Mouse (Mus musculus) midbrain, embryonic 13.5 days (tissue): ENCODE data around the gene Thsd7b. TPM values are rescaled to one million over a fixed set of nuclear protein-coding genes. Genes with fewer than 3 reads are reported as not detected.

Source experiments
- ATAC-seq: fragments of 200-750 bp; cut with Nextera tagmentation; 2 replicates; pipeline ENCODE4 v1.8.0; 2017; ENCODE audit warnings: mild to moderate bottlenecking, moderate TSS enrichment, moderate library complexity
- H3K27ac ChIP-seq: fragments of 300-500 bp; sonication (generic); 2 replicates; pipeline ENCODE4 v1.5.1; 2015; ENCODE audit warnings: inconsistent platforms, mild to moderate bottlenecking, moderate library complexity
- H3K27me3 ChIP-seq: fragments of 300-500 bp; sonication (generic); 2 replicates; pipeline ENCODE4 v1.6.1; 2015; ENCODE audit warnings: mild to moderate bottlenecking, inconsistent platforms
- H3K36me3 ChIP-seq: fragments of 300-500 bp; sonication (generic); 2 replicates; pipeline ENCODE4 v1.6.1; 2015; ENCODE audit warnings: mild to moderate bottlenecking, inconsistent platforms
- H3K4me1 ChIP-seq: fragments of 300-500 bp; sonication (generic); replicated peaks from 2 replicates; pipeline ENCODE4 v1.6.1; 2015; ENCODE audit warnings: inconsistent platforms
- H3K4me2 ChIP-seq: fragments of 300-500 bp; sonication (generic); replicated peaks from 2 replicates; pipeline ENCODE4 v1.6.1; 2015; ENCODE audit warnings: moderate library complexity, mild to moderate bottlenecking, inconsistent platforms
- H3K4me3 ChIP-seq: fragments of 300-500 bp; sonication (generic); replicated peaks from 2 replicates; pipeline ENCODE4 v1.5.1; 2015; ENCODE audit warnings: mild to moderate bottlenecking, inconsistent platforms
- H3K9ac ChIP-seq: fragments of 300-500 bp; sonication (generic); replicated peaks from 2 replicates; pipeline ENCODE4 v1.6.1; 2015; ENCODE audit warnings: mild to moderate bottlenecking, inconsistent platforms
- H3K9me3 ChIP-seq: fragments of 300-500 bp; sonication (generic); 2 replicates; pipeline ENCODE4 v1.6.1; 2016; ENCODE audit warnings: mild to moderate bottlenecking, inconsistent platforms
- WGBS: fragments of 180-500 bp; shearing (Covaris S2); methylation state at CpG from one replicate; pipeline ENCODE4 v1.1.7; 2015; 5-methylcytosine and 5-hydroxymethylcytosine counted together
- polyA plus RNA-seq: library from polyadenylated mRNA; unstranded; fragments of >200 nt; fragmentation: Nextera tagmentation; extraction: Ambion mirVana; gene quantifications from 2 replicates; pipeline ENCODE4 v1.2.1, GENCODE M21; 2015

The Thsd7b gene
- polyA plus RNA-seq, 1 experiment from 2014 or later: 9.5 TPM

DNA sequence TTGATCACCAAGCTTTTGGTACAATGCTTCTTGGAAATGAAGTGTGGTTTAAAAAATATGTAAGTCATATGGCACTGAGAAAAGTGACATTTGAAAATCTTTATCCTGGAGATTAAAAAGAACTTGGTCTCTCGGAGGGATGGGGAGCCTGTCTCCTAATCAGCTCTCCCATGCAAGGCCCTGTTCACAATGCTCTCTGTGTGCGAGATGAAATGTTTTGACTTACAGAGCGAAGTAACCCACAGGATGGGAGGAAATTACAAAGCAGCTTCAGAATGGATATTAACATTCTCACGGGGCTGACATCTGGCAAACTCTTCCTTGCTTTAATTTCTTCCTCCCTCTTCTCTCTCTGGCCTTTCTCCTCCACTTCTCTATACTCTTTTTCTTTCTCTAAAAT lies 405.7 kb downstream of the Thsd7b start:
- no peak overlapping the region for H3K4me2 ChIP-seq
- no peaks in the 10 kb centered on the region for H3K27me3 ChIP-seq
- no peaks in the 10 kb centered on the region for H3K9me3 ChIP-seq
- no peak overlapping the region for H3K4me3 ChIP-seq
- no peak overlapping the region for H3K9ac ChIP-seq
- H3K4me1 ChIP-seq: no peaks in the 10 kb centered on the region
- WGBS: 39% methylated on average over 4 of the region's 4 CpGs
- H3K36me3 ChIP-seq: no peaks in the 10 kb centered on the region
- H3K27ac ChIP-seq: no peak overlapping the region
- ATAC-seq: no peak

DNA sequence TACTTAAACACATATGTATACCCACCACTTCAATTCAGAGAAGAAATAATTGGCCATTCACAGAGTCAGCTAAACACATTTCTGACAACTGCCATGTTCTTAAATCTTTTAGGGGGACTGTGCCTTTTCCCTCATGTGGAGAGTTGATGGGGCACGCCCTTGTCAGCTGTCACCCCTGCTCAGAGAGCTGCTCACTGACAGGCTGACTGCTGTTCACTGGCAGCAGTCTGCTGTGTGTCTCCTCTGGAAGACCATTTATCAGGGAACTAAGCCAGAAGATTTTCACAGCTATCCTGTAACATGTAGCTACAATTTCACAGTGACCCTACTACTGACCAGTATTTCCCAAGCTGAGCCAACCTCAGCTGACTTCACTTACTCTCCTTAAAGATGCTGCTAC lies 432.6 kb downstream of the Thsd7b start:
- Histone ChIP-seq H3K4me2 (no peak overlapping the region), H3K27me3 (no peaks in the 10 kb centered on the region), H3K4me1 (no peaks in the 10 kb centered on the region), H3K9me3 (no peaks in the 10 kb centered on the region), H3K36me3 (no peaks in the 10 kb centered on the region), H3K4me3 (no peak overlapping the region), H3K27ac (no peak overlapping the region), H3K9ac (no peak overlapping the region)
- WGBS: 93% methylated on average over 1 of the region's 1 CpGs
- ATAC-seq: no peak

- WGBS: 96% methylated on average over 3 of the region's 3 CpGs
- Histone ChIP-seq H3K9ac (no peak overlapping the region), H3K4me3 (no peak overlapping the region), H3K36me3 (no peaks in the 10 kb centered on the region), H3K4me2 (no peak overlapping the region), H3K27me3 (no peaks in the 10 kb centered on the region), H3K4me1 (no peaks in the 10 kb centered on the region), H3K27ac (no peak overlapping the region), H3K9me3 (no peaks in the 10 kb centered on the region)
- no peak for ATAC-seq
Measured at GRCm38 (mm10) chr1:129712706-129713105, 439.6 kb downstream of the Thsd7b start.

- Histone ChIP-seq H3K27ac (no peak overlapping the region), H3K4me3 (no peak overlapping the region), H3K9ac (no peak overlapping the region), H3K27me3 (no peaks in the 10 kb centered on the region), H3K4me1 (no peaks in the 10 kb centered on the region), H3K36me3 (no peaks in the 10 kb centered on the region), H3K4me2 (no peak overlapping the region), H3K9me3 (no peaks in the 10 kb centered on the region)
- WGBS: 96% methylated on average over 3 of the region's 3 CpGs
- ATAC-seq: no peak
Measured at GRCm38 (mm10) chr1:129713571-129713970, 440.5 kb downstream of the Thsd7b start.

DNA sequence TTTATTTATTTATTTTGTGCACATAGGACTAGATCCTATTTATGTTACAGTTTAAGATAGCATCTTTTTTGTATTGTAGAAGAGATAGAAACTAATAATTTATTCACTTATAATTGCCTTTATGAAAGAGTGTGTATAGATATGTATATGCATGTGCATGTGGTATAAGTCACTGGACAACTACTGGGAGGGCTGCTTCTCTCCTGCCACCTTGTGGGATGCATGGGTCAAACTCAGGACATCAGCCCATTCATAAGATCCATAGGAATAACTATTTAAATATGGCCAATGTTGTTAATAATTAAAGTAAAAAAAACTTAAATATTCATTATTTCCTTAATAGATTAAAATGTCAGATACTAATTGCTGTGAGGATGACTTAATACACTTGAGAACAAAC lies 446.5 kb downstream of the Thsd7b start:
- no peaks in the 10 kb centered on the region for H3K36me3 ChIP-seq
- H3K4me2 ChIP-seq: no peak overlapping the region
- no peak overlapping the region for H3K4me3 ChIP-seq
- H3K9me3 ChIP-seq: no peaks in the 10 kb centered on the region
- H3K27me3 ChIP-seq: no peaks in the 10 kb centered on the region
- H3K27ac ChIP-seq: no peak overlapping the region
- H3K4me1 ChIP-seq: no peaks in the 10 kb centered on the region
- ATAC-seq: peak; percentile 63; the same call in 1 of the 2 replicates
- no peak overlapping the region for H3K9ac ChIP-seq

DNA sequence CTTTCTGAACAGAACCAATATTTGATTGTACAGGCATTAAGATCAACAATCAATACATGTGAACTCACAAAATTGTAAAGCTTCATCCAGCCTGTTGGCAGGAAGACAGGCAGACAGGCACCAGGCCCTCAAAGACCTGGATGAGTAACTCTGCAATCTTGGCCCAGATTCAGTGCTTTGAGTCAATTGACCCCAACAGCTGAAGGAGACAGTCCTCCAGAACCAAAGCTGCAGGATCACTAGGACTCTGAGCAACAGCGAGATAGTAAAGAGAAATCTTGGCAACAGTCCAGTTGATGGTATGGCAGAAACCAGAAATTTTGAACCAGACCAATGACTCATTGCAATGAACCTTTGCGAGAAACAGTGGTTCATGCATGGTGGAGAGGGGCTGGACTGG lies 458.9 kb downstream of the Thsd7b start:
- H3K4me3 ChIP-seq: no peak overlapping the region
- ATAC-seq: no peak
- no peaks in the 10 kb centered on the region for H3K27me3 ChIP-seq
- WGBS: 92% methylated on average over 2 of the region's 2 CpGs
- no peaks in the 10 kb centered on the region for H3K4me1 ChIP-seq
- H3K9me3 ChIP-seq: no peaks in the 10 kb centered on the region
- H3K36me3 ChIP-seq: no peaks in the 10 kb centered on the region
- H3K4me2 ChIP-seq: no peak overlapping the region
- H3K9ac ChIP-seq: no peak overlapping the region
- no peak overlapping the region for H3K27ac ChIP-seq

DNA sequence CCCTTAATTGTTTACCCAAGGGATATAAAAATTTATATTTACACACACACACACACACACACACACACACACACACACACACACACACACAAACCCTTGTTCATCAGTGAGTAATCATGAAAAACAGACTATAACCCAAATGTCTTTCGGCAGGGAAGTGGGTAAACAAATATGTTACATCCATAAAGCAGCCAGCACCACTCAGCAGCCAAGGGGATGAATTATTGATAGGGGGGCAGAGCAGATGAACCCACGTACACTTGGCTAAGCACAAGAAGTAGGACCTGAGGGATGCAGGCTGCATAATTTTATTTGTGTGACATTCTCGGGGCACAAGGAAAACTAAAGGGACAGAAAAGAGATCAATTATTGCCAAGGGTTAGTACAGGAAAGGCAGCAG lies 474.5 kb downstream of the Thsd7b start:
- no peak overlapping the region for H3K4me3 ChIP-seq
- no peak overlapping the region for H3K4me2 ChIP-seq
- H3K9ac ChIP-seq: no peak overlapping the region
- ATAC-seq: no peak
- H3K36me3 ChIP-seq: no peaks in the 10 kb centered on the region
- H3K9me3 ChIP-seq: no peaks in the 10 kb centered on the region
- H3K27ac ChIP-seq: no peak overlapping the region
- no peaks in the 10 kb centered on the region for H3K27me3 ChIP-seq
- H3K4me1 ChIP-seq: peaks cover 5% of the 10 kb centered on the region; the same call in 1 of the 2 replicates
- WGBS: 64% methylated on average over 3 of the region's 3 CpGs

DNA sequence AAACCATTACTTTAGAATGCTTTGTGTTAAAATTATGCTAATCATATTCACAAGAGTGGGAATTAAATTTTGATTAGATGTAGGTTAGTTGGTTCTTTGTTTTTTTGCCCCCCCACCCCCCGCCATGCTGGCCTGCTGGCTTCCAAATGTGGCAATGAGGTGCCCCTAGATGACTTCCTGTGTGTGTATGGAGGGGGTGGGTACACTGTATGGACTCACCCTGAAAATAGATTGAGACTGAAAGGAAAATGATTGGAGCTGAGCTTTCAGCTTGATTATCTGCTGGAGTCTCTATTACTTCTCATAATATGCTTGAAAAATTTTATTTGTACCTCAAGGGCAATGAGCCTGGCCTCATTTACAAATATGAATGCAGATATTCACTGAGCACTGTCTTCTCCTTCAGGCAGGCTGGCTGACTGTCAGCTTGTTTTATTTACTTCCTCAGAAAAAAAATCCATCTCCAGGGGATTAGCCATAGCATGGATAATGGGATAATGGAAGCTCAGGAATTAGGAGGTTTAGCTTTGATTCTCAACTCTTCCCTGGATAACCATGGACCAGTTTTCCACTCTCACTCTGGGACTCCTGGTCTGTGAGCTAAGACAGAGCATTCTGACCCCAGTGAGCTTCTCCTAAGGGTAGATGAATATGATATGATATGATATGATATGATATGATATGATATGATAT lies 483.6 kb downstream of the Thsd7b start:
- H3K9ac ChIP-seq: no peak overlapping the region
- H3K4me3 ChIP-seq: no peak overlapping the region
- no peaks in the 10 kb centered on the region for H3K27me3 ChIP-seq
- no peak overlapping the region for H3K4me2 ChIP-seq
- no peaks in the 10 kb centered on the region for H3K9me3 ChIP-seq
- H3K27ac ChIP-seq: no peak overlapping the region
- peaks cover 16% of the 10 kb centered on the region for H3K4me1 ChIP-seq
- no peaks in the 10 kb centered on the region for H3K36me3 ChIP-seq
- ATAC-seq: peak; percentile 81
- WGBS: 44% methylated on average over 1 of the region's 1 CpGs

DNA sequence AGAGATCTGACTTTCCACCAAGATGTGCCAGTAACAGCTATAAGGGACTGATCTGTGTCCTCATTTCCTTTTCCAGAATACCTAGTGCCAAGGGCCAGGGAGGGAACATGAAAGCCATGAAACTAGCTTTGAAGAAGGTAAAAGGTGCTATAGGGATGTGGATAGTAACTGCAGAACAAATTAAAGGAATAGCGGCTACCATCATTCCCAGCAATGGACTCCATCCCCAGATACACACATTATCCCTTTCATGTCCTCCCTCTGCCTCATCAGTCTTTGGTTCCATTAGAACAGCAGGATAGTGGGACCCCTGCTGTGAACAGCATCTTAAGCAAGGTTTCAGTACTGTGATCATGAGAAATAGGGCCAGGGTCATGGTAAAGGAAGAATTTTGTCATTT lies 485.9 kb downstream of the Thsd7b start:
- no peaks in the 10 kb centered on the region for H3K27me3 ChIP-seq
- ATAC-seq: peak; percentile 24; the same call in 1 of the 2 replicates
- no peak overlapping the region for H3K27ac ChIP-seq
- H3K4me1 ChIP-seq: peaks cover 16% of the 10 kb centered on the region
- no peak overlapping the region for H3K4me3 ChIP-seq
- WGBS: 63% methylated on average over 1 of the region's 1 CpGs
- no peak overlapping the region for H3K4me2 ChIP-seq
- H3K9ac ChIP-seq: no peak overlapping the region
- no peaks in the 10 kb centered on the region for H3K36me3 ChIP-seq
- H3K9me3 ChIP-seq: no peaks in the 10 kb centered on the region

GRCm38 (mm10) chr1:129761234-129761633 lies 488.1 kb downstream of the Thsd7b start:
- Histone ChIP-seq H3K9ac (no peak overlapping the region), H3K27ac (no peak overlapping the region), H3K27me3 (no peaks in the 10 kb centered on the region), H3K36me3 (no peaks in the 10 kb centered on the region), H3K4me1 (peaks cover 11% of the 10 kb centered on the region), H3K4me3 (no peak overlapping the region), H3K4me2 (no peak overlapping the region), H3K9me3 (no peaks in the 10 kb centered on the region)
- no peak for ATAC-seq
- WGBS: 81% methylated on average over 1 of the region's 1 CpGs

DNA sequence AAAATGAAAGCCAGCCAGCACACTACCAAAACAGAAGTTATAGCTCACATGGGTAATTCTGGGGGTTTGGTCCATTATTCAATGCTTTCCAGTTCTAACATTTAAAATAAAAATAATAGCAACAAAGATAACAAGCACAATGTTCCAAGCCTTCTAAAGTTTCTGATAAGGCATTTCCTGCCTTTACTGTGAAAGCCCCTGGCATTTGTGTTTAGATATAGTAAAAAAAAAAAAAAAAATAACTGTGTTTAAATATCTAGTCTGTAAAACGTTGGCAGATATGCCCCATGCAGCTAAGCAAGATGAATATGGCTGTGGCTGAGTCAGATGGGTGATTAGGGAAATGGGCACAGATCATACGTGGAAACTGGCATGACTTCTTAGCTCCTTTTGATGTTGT lies 491.6 kb downstream of the Thsd7b start:
- no peak for ATAC-seq
- no peak overlapping the region for H3K9ac ChIP-seq
- H3K27me3 ChIP-seq: no peaks in the 10 kb centered on the region
- H3K27ac ChIP-seq: no peak overlapping the region
- no peak overlapping the region for H3K4me2 ChIP-seq
- H3K36me3 ChIP-seq: no peaks in the 10 kb centered on the region
- no peak overlapping the region for H3K4me3 ChIP-seq
- no peaks in the 10 kb centered on the region for H3K4me1 ChIP-seq
- H3K9me3 ChIP-seq: no peaks in the 10 kb centered on the region
- 59% methylated on average over 2 of the region's 2 CpGs for WGBS

DNA sequence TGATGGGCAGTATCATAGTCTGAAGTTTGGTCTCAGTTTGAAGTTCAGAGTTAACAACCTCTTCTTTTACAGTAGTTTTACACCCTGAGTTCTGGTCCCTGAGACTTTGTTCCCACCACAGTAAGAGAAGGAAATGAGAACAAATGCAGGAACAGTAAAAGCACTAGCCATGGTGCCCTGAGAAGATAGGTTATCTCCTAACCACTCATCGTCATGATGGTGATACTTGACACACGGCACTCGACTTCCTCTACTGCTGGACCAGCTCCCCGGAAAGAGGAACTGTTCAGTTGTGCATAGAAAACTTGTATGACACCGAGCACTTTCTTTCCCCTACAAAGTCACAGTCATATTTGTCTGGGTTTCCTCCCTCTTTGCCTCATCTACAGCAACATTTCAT lies 504.0 kb downstream of the Thsd7b start:
- Histone ChIP-seq H3K9me3 (no peaks in the 10 kb centered on the region), H3K4me2 (no peak overlapping the region), H3K4me1 (no peaks in the 10 kb centered on the region), H3K27me3 (no peaks in the 10 kb centered on the region), H3K27ac (no peak overlapping the region), H3K36me3 (no peaks in the 10 kb centered on the region), H3K4me3 (no peak overlapping the region), H3K9ac (no peak overlapping the region)
- WGBS: 96% methylated on average over 5 of the region's 5 CpGs
- ATAC-seq: no peak

DNA sequence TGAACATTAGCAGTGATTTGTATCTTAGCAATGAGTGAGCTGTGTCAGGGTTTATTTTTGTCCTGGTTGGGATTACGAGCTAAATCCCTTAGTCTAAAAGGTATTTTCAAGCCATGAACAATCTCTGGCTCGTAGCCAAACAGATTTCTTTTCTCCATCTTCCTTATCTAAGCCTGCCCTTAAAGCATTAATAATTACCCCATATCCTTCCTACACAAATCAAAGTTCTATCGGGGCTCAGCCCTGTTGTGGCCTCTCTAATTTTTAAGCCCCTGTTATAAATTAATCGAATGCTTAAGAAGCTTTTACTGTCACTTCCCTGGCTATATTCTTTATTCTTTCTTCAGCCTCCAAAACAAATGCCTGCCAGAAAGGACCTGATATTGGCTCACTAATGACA lies 506.4 kb downstream of the Thsd7b start:
- no peaks in the 10 kb centered on the region for H3K9me3 ChIP-seq
- H3K4me1 ChIP-seq: no peaks in the 10 kb centered on the region
- no peak for ATAC-seq
- no peak overlapping the region for H3K9ac ChIP-seq
- H3K36me3 ChIP-seq: no peaks in the 10 kb centered on the region
- H3K27ac ChIP-seq: no peak overlapping the region
- 52% methylated on average over 4 of the region's 4 CpGs for WGBS
- no peak overlapping the region for H3K4me2 ChIP-seq
- H3K27me3 ChIP-seq: no peaks in the 10 kb centered on the region
- no peak overlapping the region for H3K4me3 ChIP-seq
